Mouse (Mus musculus): ENCODE data around the gene Ufc1. TPM values are rescaled to one million over a fixed set of nuclear protein-coding genes. Genes with fewer than 3 reads are reported as not detected.
A peak's percentile ranks its signal among the peaks of the same experiment; 100 is the strongest.

The Ufc1 gene
- polyA plus RNA-seq, 1 experiment from 2014 or later: 116 TPM

DNA sequence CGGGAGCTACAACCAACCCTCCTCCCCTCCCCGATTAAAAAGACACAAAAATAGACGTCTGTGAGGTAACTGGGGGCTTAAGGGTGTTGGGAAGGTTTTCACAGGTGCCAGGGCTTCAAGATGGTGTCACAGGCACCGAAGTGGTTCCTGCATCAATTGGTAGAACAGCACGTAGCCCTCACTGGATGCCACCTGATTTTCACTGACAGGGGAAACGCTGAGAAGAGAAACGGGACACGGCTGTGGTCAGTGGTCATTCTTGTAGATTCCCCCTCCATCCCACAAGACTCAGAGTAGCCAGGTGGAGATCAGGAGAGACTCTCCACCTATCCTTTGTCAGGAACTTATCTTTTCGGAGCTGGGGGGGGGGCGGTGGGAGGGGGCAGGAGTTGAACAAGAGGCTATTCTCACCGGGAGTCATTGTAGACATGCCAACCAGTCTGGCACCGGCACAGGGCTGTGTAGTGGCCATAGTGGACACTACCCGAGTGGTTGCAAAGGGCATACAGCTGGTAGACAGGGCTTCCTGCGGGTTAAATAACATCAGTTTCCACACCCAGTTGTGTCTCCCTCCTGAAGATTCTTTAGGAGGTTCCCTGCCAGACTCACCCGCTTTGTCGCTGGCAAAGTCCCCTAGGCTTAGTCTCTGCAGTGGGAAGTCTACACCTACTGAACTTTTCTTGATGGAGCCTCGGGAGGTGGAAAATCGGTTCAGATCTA lies 12.6 kb downstream of the Ufc1 start:
- H3K4me2 ChIP-seq (ENCODE audit: low read depth, low read length): no peak overlapping the region
- ATAC-seq (ENCODE audit: low read depth): no peak
- H3K9me3 ChIP-seq (ENCODE audit: control insufficient read depth, low read length): no peaks in the 10 kb centered on the region
- peaks cover 16% of the 10 kb centered on the region for H3K4me1 ChIP-seq (ENCODE audit: control insufficient read depth, insufficient read depth, low read length)
- peaks cover 22% of the 10 kb centered on the region for H3K36me3 ChIP-seq (ENCODE audit: control insufficient read depth, insufficient read depth, low read length)
- no peak overlapping the region for H3K9ac ChIP-seq (replicated peaks; ENCODE audit: low read depth, low read length)
- 82% methylated on average over 18 of the region's 18 CpGs for WGBS
- no peak overlapping the region for H3K27ac ChIP-seq (ENCODE audit: low read depth, low read length)
- no peak overlapping the region for H3K4me3 ChIP-seq (ENCODE audit: low read depth, low read length)
- H3K27me3 ChIP-seq (ENCODE audit: control insufficient read depth, insufficient read depth, low read length): no peaks in the 10 kb centered on the region

DNA sequence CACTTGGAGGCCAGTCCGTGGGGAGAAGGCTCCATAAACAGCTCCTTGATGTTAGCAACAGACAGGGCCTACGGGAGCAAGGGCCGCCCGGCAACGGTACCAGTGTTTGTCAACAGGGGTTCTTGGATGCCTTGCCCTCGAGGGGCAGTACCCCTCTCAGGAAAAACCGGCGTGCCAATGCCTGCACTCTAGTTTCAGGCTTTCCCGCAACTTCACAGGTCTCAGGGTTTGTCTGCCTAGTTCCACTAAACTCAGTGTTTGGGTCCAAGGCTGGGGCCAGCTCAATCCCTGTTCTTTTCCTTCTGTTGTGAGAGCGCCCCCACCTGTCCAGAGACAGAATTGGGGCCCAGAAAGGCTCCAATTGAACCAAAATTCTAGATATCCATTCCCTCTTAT lies 13.3 kb downstream of the Ufc1 start:
- no peaks in the 10 kb centered on the region for H3K27me3 ChIP-seq (ENCODE audit: control insufficient read depth, insufficient read depth, low read length)
- peaks cover 13% of the 10 kb centered on the region for H3K4me1 ChIP-seq (ENCODE audit: control insufficient read depth, insufficient read depth, low read length)
- H3K9ac ChIP-seq (replicated peaks; ENCODE audit: low read depth, low read length): 0 out of 2 replicates have a peak overlapping the region, but pooled peaks have one; percentile 12
- no peaks in the 10 kb centered on the region for H3K9me3 ChIP-seq (ENCODE audit: control insufficient read depth, low read length)
- H3K36me3 ChIP-seq (ENCODE audit: control insufficient read depth, insufficient read depth, low read length): peaks cover 29% of the 10 kb centered on the region
- peak overlapping the region; percentile 49 for H3K4me2 ChIP-seq (ENCODE audit: low read depth, low read length)
- peak; percentile 42 for ATAC-seq (ENCODE audit: low read depth)
- under 1% methylated on average over 10 of the region's 10 CpGs for WGBS
- H3K4me3 ChIP-seq (ENCODE audit: low read depth, low read length): peak overlapping the region; percentile 48
- H3K27ac ChIP-seq (ENCODE audit: low read depth, low read length): peak overlapping the region; percentile 60; the same call in 1 of the 2 replicates

DNA sequence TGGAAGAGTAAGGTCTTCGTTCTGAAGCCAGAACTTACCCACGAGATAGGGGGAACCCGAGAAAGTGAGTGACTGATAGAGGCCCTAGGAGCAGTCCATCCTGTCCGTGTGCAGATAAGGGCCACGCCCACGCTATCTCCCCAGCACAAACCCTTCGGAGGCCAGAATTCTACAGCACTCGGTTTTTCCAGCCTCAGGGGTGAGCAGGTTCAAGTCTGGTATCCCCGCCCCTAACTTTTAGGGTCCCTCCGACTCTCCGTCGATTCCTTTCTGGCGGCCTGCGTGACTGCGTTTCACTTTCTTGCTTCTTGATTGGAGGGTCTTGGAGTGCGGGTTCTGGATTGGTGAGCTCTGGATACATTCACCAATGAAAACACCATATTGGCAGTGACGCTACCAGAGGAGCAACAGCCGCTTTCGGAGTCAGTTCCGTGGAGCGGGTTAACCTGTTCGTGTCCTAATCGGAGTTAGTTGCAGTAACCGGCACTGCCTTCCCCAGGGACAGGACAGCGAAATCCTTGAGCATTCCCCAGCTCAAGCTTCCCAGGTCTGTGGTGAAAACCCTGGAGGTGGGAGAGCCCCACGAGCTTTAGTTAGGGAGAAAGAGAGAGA lies 13.8 kb downstream of the Ufc1 start, which contains the start of gene Ppox:
Gene Ppox (minus strand): TSS at position 271 of the 612 bp plus-strand sequence.
- Histone ChIP-seq H3K36me3 (ENCODE audit: control insufficient read depth, insufficient read depth, low read length) (peaks cover 34% of the 10 kb centered on the region), H3K27ac (ENCODE audit: low read depth, low read length) (peak within 1 kb of the TSS; percentile 60; the same call in 1 of the 2 replicates), H3K4me2 (ENCODE audit: low read depth, low read length) (peak within 1 kb of the TSS; percentile 66), H3K9me3 (ENCODE audit: control insufficient read depth, low read length) (no peaks in the 10 kb centered on the region), H3K4me3 (ENCODE audit: low read depth, low read length) (peak within 1 kb of the TSS; percentile 48), H3K4me1 (ENCODE audit: control insufficient read depth, insufficient read depth, low read length) (peaks cover 9% of the 10 kb centered on the region), H3K27me3 (ENCODE audit: control insufficient read depth, insufficient read depth, low read length) (no peaks in the 10 kb centered on the region), H3K9ac (replicated peaks; ENCODE audit: low read depth, low read length) (peak within 1 kb of the TSS; percentile 47)
- under 1% methylated on average over 26 of the region's 26 CpGs for WGBS
- peak; percentile 98 for ATAC-seq (ENCODE audit: low read depth)

DNA sequence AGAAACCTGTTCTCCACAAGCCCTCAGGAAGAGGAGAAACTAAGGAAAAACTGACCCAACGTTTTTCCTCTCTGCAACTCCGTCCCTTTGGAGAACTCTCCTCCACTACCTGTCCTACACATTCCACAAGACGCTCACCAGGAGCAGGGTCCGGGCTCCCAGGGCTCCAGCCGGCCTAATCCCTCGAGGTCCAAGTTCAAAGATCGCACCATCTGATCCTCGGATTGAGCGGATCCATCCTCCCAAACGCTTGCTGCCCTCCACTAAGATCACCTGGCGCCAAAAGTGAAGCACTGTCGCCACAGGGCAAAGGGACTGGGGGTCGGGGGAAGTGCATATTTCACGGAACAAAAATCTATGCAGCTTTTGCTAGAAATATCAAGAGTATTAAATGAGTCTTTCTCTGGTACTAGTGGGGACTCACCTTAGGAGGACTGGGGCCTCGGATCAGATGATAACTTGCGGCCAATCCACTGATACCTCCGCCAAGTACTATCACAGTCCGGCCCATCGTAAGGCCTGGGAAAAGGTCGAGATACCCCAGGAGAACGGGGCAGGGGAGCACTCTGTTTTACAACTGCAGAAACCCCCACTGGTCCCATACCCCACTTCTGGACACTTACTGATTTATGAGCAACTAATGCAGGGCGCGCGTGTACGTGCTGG lies 14.4 kb downstream of the Ufc1 start:
- Histone ChIP-seq H3K4me3 (ENCODE audit: low read depth, low read length) (peak overlapping the region; percentile 48), H3K4me1 (ENCODE audit: control insufficient read depth, insufficient read depth, low read length) (peaks cover 7% of the 10 kb centered on the region), H3K9ac (replicated peaks; ENCODE audit: low read depth, low read length) (peak overlapping the region; percentile 47), H3K9me3 (ENCODE audit: control insufficient read depth, low read length) (no peaks in the 10 kb centered on the region), H3K36me3 (ENCODE audit: control insufficient read depth, insufficient read depth, low read length) (peaks cover 33% of the 10 kb centered on the region), H3K27me3 (ENCODE audit: control insufficient read depth, insufficient read depth, low read length) (no peaks in the 10 kb centered on the region), H3K27ac (ENCODE audit: low read depth, low read length) (no peak overlapping the region), H3K4me2 (ENCODE audit: low read depth, low read length) (peak overlapping the region; percentile 66)
- WGBS: 2% methylated on average over 25 of the region's 25 CpGs
- no peak; the same call in 1 of the 2 replicates for ATAC-seq (ENCODE audit: low read depth)

DNA sequence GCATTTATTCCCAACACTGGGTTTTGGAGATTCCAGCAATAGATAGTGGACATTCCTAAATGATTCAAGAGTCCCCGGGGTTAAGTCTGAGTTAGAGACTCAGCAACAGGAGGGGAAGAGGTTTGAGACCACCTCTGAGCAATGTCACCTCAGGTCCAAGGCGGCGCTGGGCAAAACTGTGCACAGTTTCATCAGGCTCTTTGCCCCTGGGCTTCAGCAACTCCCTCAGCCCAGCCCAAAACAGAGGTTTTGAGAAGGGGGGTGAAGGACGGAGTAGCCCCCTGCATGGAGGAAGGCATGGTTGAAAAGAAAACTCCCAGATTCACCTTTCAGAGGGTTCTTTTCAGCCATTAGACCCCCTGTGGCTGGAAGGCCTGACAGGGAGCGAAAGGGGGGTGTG lies 15.1 kb downstream of the Ufc1 start:
- peak overlapping the region; percentile 47; the same call in 1 of the 2 replicates for H3K9ac ChIP-seq (replicated peaks; ENCODE audit: low read depth, low read length)

DNA sequence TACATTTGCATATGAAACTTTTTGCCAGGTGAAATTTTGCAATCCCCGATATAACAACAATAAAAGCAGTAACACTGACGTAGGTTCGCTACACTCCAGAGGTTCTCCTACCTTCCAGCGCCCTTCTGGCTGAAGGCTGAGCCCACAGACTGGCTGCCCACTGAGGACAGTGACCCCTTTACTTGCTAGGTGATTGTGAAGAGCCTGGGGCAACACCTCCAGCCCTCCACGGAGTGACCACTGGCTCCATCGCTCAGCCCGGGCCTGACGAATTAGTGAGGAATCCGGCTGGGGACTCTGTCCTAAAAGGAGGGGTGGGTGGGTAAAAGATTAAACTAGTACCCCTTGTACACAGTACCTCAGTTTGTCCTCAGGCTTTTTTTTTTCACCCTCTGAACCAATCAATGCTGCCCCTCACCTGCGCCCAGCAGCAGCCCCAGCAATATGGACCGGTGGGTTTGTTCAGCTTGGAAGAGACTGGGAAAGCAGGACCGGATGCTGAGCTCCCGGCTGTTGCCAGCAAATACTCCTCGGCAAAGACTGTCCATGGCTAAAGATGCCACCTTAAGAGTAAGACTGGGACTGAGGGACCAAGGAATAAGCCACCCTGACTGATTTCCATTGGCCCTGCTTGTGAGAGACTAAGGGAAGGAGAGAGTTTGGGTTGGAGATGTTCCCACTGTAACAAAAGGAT lies 15.7 kb downstream of the Ufc1 start:
- Histone ChIP-seq H3K9me3 (ENCODE audit: control insufficient read depth, low read length) (no peaks in the 10 kb centered on the region), H3K36me3 (ENCODE audit: control insufficient read depth, insufficient read depth, low read length) (peaks cover 31% of the 10 kb centered on the region), H3K4me2 (ENCODE audit: low read depth, low read length) (no peak overlapping the region; the same call in 1 of the 2 replicates), H3K9ac (replicated peaks; ENCODE audit: low read depth, low read length) (no peak overlapping the region), H3K4me1 (ENCODE audit: control insufficient read depth, insufficient read depth, low read length) (peaks cover 7% of the 10 kb centered on the region), H3K27ac (ENCODE audit: low read depth, low read length) (no peak overlapping the region), H3K4me3 (ENCODE audit: low read depth, low read length) (no peak overlapping the region), H3K27me3 (ENCODE audit: control insufficient read depth, insufficient read depth, low read length) (no peaks in the 10 kb centered on the region)
- 89% methylated on average over 14 of the region's 14 CpGs for WGBS
- ATAC-seq (ENCODE audit: low read depth): no peak

More for the DNA sequence above, 15.1 kb downstream of the Ufc1 start:
- ATAC-seq (ENCODE audit: low read depth): no peak
- Histone ChIP-seq H3K4me1 (ENCODE audit: control insufficient read depth, insufficient read depth, low read length) (peaks cover 7% of the 10 kb centered on the region), H3K27me3 (ENCODE audit: control insufficient read depth, insufficient read depth, low read length) (no peaks in the 10 kb centered on the region), H3K4me2 (ENCODE audit: low read depth, low read length) (peak overlapping the region; percentile 66), H3K36me3 (ENCODE audit: control insufficient read depth, insufficient read depth, low read length) (peaks cover 31% of the 10 kb centered on the region), H3K4me3 (ENCODE audit: low read depth, low read length) (no peak overlapping the region), H3K27ac (ENCODE audit: low read depth, low read length) (no peak overlapping the region), H3K9me3 (ENCODE audit: control insufficient read depth, low read length) (no peaks in the 10 kb centered on the region)
- 67% methylated on average over 5 of the region's 5 CpGs for WGBS

DNA sequence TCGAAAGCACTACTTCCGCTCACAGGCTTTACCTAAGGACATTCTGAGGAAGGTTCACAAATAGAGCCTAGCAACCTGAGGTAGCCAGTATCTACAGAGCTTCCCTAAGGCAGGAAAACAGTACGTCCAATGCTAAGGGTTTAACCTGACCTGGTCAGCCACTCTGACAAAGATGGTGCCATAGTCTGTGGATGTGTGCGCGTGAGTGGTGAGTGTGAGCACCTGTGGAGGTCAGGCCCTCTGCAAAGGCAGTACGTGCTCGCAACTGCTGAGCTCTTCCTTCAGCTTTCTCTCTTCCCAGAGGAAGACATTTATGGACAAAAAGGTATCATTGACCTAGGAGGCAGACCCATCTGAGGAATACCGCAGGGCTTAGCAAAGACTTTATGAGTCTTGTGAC lies 16.4 kb downstream of the Ufc1 start:
- Histone ChIP-seq H3K4me3 (ENCODE audit: low read depth, low read length) (no peak overlapping the region), H3K4me1 (ENCODE audit: control insufficient read depth, insufficient read depth, low read length) (peaks cover 7% of the 10 kb centered on the region), H3K9me3 (ENCODE audit: control insufficient read depth, low read length) (no peaks in the 10 kb centered on the region), H3K27me3 (ENCODE audit: control insufficient read depth, insufficient read depth, low read length) (no peaks in the 10 kb centered on the region), H3K4me2 (ENCODE audit: low read depth, low read length) (no peak overlapping the region), H3K27ac (ENCODE audit: low read depth, low read length) (no peak overlapping the region), H3K36me3 (ENCODE audit: control insufficient read depth, insufficient read depth, low read length) (peaks cover 28% of the 10 kb centered on the region), H3K9ac (replicated peaks; ENCODE audit: low read depth, low read length) (no peak overlapping the region)
- 95% methylated on average over 8 of the region's 8 CpGs for WGBS
- no peak for ATAC-seq (ENCODE audit: low read depth)

DNA sequence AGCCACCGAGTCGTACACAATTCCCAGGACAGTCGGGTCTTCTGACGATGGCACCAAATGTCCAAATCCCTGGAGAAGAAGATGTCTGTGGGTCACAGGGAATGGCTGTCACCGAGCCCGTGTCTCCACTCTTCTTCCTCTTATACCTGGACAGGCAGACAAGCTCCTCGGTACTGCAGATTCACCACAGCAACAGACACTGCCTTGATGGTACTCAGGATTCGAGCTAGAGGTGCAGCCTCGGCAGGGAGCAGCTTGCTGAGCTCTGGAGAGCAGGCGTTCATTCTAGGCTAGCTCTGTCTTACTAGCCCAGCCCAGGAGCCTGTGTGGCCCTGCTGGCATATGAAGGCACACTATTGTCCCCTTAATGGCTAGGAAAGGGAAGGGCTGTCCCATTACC lies 17.1 kb downstream of the Ufc1 start:
- no peak for ATAC-seq (ENCODE audit: low read depth)
- Histone ChIP-seq H3K27me3 (ENCODE audit: control insufficient read depth, insufficient read depth, low read length) (no peaks in the 10 kb centered on the region), H3K36me3 (ENCODE audit: control insufficient read depth, insufficient read depth, low read length) (peaks cover 31% of the 10 kb centered on the region), H3K4me3 (ENCODE audit: low read depth, low read length) (no peak overlapping the region), H3K27ac (ENCODE audit: low read depth, low read length) (no peak overlapping the region), H3K4me2 (ENCODE audit: low read depth, low read length) (no peak overlapping the region), H3K4me1 (ENCODE audit: control insufficient read depth, insufficient read depth, low read length) (peaks cover 7% of the 10 kb centered on the region), H3K9ac (replicated peaks; ENCODE audit: low read depth, low read length) (no peak overlapping the region), H3K9me3 (ENCODE audit: control insufficient read depth, low read length) (no peaks in the 10 kb centered on the region)
- 87% methylated on average over 10 of the region's 10 CpGs for WGBS
